Mouse (Mus musculus) left cerebral cortex, postnatal 36 days (tissue): ENCODE measurements around the gene Ddhd1. TPM values are rescaled to one million over a fixed set of nuclear protein-coding genes. Genes with fewer than 3 reads are reported as not detected.
A peak's percentile ranks its signal among the peaks of the same experiment; 100 is the strongest.

Experiments
- DNase-seq, 2 experiments: peaks; one replicate each; pipeline ENCODE4 v3.0.0; 2021 to 2022; ENCODE audit warnings: low spot score in 2 of 2, mixed read lengths in 1 of 2
- intact Hi-C: fragments of 180-260 bp; cut with DNase I; formaldehyde crosslinking; loops from one replicate; pipeline ENCODE4 v1.15.1; 2025
- total RNA-seq, 2 experiments: library from RNA; stranded (reverse); gene quantifications; 2 replicates each; pipeline ENCODE4 v1.2.3; 2021

The Ddhd1 gene
- total RNA-seq, 2 experiments from 2014 or later = 70.1 to 92.5 TPM

- intact Hi-C loops = no loop called here
These were observed 10.3 kb downstream of the Ddhd1 start for GRCm38 (mm10) chr14:45647632-45648031.

GRCm38 (mm10) chr14:45647175-45647574 is 10.8 kb downstream of the Ddhd1 start:
- intact Hi-C loops = no loop called here
- DNase-seq = no peak

More at GRCm38 (mm10) chr14:45647632-45648031, 10.3 kb downstream of the Ddhd1 start:
- DNase-seq = no peak

GRCm38 (mm10) chr14:45644786-45645185 is 13.2 kb downstream of the Ddhd1 start:
- DNase-seq = no peak
- intact Hi-C loops = no loop called here

GRCm38 (mm10) chr14:45644202-45644601 is 13.7 kb downstream of the Ddhd1 start:
- intact Hi-C loops = no loop called here
- no peak for DNase-seq

GRCm38 (mm10) chr14:45643461-45643860 is 14.5 kb downstream of the Ddhd1 start:
- intact Hi-C loops = no loop called here
- DNase-seq = no peak

- no peak for DNase-seq
- intact Hi-C loops = no loop called here
These were observed 15.1 kb downstream of the Ddhd1 start for GRCm38 (mm10) chr14:45642795-45643194.

- DNase-seq = no peak
- intact Hi-C loops = no loop called here
These were observed 15.7 kb downstream of the Ddhd1 start for GRCm38 (mm10) chr14:45642217-45642616.

- intact Hi-C loops = no loop called here
- DNase-seq = no peak
These were observed 19.2 kb downstream of the Ddhd1 start for GRCm38 (mm10) chr14:45638717-45639116.

- DNase-seq = no peak
- intact Hi-C loops = no loop called here
These were observed 22.4 kb downstream of the Ddhd1 start for GRCm38 (mm10) chr14:45635496-45635895.

- intact Hi-C loops = no loop called here
- no peak for DNase-seq
These were observed 25.0 kb downstream of the Ddhd1 start for GRCm38 (mm10) chr14:45632756-45633537.

- DNase-seq = no peak
- intact Hi-C loops = no loop called here
These were observed 27.4 kb downstream of the Ddhd1 start for GRCm38 (mm10) chr14:45630544-45630943.

- DNase-seq = no peak
- intact Hi-C loops = no loop called here
These were observed 28.0 kb downstream of the Ddhd1 start for GRCm38 (mm10) chr14:45629938-45630337.

GRCm38 (mm10) chr14:45618351-45618750 is 39.6 kb downstream of the Ddhd1 start:
- intact Hi-C loops = loop anchor here (5.0 kb wide), 1 partner anchor 39 kb away; the partner anchor contains the start of gene Ddhd1
- no peak for DNase-seq

- intact Hi-C loops = loop anchor here (5.0 kb wide), 1 partner anchor 41 kb away; the partner anchor contains the start of gene Ddhd1
- no peak for DNase-seq
These were observed 41.4 kb downstream of the Ddhd1 start for GRCm38 (mm10) chr14:45616526-45616925.

GRCm38 (mm10) chr14:45615776-45616175 is 42.2 kb downstream of the Ddhd1 start:
- DNase-seq = no peak
- intact Hi-C loops = loop anchor here (5.0 kb wide), 1 partner anchor 42 kb away; the partner anchor contains the start of gene Ddhd1

- intact Hi-C loops = loop anchor here (5.0 kb wide), 2 partner anchors 42 to 77 kb away; partner anchors contain the start of gene Ddhd1
- no peak for DNase-seq
These were observed 43.1 kb downstream of the Ddhd1 start for GRCm38 (mm10) chr14:45614822-45615221.

- intact Hi-C loops = loop anchor here (5.0 kb wide), 1 partner anchor 78 kb away; no protein-coding TSS in a partner anchor
- DNase-seq = no peak
These were observed 43.5 kb downstream of the Ddhd1 start for GRCm38 (mm10) chr14:45614406-45614805.

- no peak for DNase-seq
- intact Hi-C loops = loop anchor here (5.0 kb wide), 1 partner anchor 81 kb away; no protein-coding TSS in a partner anchor
These were observed 46.3 kb downstream of the Ddhd1 start for GRCm38 (mm10) chr14:45611654-45612053.

GRCm38 (mm10) chr14:45602002-45602401 is 55.9 kb downstream of the Ddhd1 start:
- DNase-seq = no peak
- intact Hi-C loops = loop anchor here (5.0 kb wide), 2 partner anchors 135 to 180 kb away; no protein-coding TSS in a partner anchor

GRCm38 (mm10) chr14:45600587-45600986 is 57.4 kb downstream of the Ddhd1 start:
- intact Hi-C loops = loop anchor here (5.0 kb wide), 2 partner anchors 133 to 178 kb away; no protein-coding TSS in a partner anchor
- DNase-seq = peak; percentile 22 to 39

- intact Hi-C loops = no loop called here
- no peak for DNase-seq
These were observed 60.1 kb downstream of the Ddhd1 start for GRCm38 (mm10) chr14:45597855-45598254.
